Mouse (Mus musculus): ENCODE measurements around the gene Olfr1255.

Olfr1255 gene

GRCm38 (mm10) chr2:89811751-89812150 is at the start of gene Olfr1255:
TSS of gene Olfr1255 (plus strand) at chr2:89812051.
- no peak for DNase-seq (ENCODE audit: low spot score)

GRCm38 (mm10) chr2:89793519-89793918 is 18.3 kb upstream of the Olfr1255 start, which contains the start of gene Olfr1254:
TSS of gene Olfr1254 (minus strand) at chr2:89793619.
- DNase-seq (ENCODE audit: low spot score), result no peak

- no peak for DNase-seq (ENCODE audit: low spot score)
Observed at GRCm38 (mm10) chr2:89799583-89799982, 12.3 kb upstream of the Olfr1255 start.

- DNase-seq (ENCODE audit: low spot score), result no peak
Observed at GRCm38 (mm10) chr2:89810751-89811150, 1.1 kb upstream of the Olfr1255 start.

- DNase-seq (ENCODE audit: low spot score), result no peak
Observed at GRCm38 (mm10) chr2:89820216-89820615, 8.4 kb downstream of the Olfr1255 start.

- DNase-seq (ENCODE audit: low spot score), result no peak
Observed at GRCm38 (mm10) chr2:89841455-89841854, 29.6 kb downstream of the Olfr1255 start, which contains the start of gene Olfr1256. TSS of gene Olfr1256 (minus strand) at chr2:89841555.

- no peak for DNase-seq (ENCODE audit: low spot score)
Observed at GRCm38 (mm10) chr2:89848105-89848504, 36.3 kb downstream of the Olfr1255 start, which contains the start of gene Olfr48. TSS of gene Olfr48 (minus strand) at chr2:89848205.

- no peak for DNase-seq (ENCODE audit: low spot score)
Observed at GRCm38 (mm10) chr2:89849230-89849629, 37.4 kb downstream of the Olfr1255 start.

Measured in lung, postnatal 25 days (tissue).